Mouse (Mus musculus) frontal cortex, postnatal 25 days (tissue): ENCODE results near the gene Asb6.

Experiments used
- DNase-seq, 2 experiments: peaks; one replicate each; pipeline ENCODE4 v3.0.0; 2022; ENCODE audit warnings: low spot score in 2 of 2

Gene Asb6

DNA sequence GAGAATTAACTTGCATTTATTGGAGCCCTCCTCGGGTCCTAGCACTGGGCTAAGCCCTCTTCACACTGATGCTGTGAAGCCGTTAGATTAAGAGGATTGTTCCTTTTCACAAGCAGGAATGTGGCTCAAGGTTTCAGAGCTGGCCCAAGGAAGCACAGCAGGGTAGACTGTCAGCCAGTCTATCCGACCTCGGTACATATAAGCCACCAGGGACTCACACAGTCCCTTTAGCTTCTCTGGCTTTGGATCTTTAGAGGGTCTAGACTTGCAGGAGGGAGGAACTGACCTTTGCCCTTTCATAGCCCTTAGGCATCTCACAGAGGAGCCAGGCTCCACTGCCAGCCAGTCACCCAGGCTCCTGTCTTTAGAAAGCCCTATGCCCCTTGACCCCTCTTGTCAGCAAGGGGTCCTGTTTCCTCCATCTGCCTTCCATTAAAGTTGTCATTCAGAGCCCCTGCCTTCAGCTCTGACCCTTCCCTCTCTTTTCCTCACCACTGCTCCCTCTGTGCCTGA, at the start of gene Asb6:
Asb6 (minus strand) TSS at position 51 of the 513 bp plus-strand sequence.
- DNase-seq = no peak

GRCm38 (mm10) chr2:30879481-30879880, 49.3 kb upstream of the Asb6 start:
- no peak for DNase-seq

GRCm38 (mm10) chr2:30875621-30876432, 45.7 kb upstream of the Asb6 start:
- no peak for DNase-seq

DNA sequence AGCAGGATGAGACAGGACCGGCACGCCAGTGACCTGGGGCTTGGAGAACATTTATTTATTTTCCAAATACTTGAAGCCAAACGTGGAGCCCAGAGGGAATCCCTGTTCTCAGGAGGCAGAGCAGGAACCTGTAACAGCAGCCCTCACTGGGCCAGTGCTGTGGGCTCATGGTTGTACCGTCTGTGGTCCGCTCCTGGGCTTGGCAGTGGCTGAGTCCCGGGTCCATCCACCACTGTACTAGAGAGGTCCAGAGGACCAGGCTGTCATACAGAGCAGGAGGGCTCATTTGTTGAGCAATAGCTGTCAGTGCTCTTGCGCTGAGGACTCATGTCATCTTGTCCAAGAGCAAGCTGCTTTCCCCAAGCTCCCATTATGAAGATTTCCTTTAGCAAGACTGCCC, 45.0 kb upstream of the Asb6 start:
- no peak for DNase-seq

DNA sequence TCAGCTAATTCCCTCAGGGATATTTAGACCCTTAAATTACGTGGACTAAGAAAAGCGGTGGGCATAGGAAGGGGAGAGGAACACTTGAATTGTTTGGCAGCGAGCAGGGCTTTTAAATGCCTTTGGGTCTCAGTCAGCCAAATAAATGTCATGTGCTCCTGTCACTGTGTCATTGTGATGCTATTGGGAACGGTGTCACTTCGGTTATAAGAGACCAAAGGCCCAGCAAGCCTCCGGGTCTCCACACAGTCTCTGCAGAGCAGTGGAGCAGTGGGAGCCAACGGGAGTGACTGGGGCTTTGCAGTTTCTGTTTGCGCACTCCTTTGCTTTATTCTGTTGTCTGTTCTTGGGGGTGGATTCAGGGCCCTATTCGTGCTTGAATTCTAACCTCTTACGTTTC, 44.3 kb upstream of the Asb6 start:
- DNase-seq = no peak

DNA sequence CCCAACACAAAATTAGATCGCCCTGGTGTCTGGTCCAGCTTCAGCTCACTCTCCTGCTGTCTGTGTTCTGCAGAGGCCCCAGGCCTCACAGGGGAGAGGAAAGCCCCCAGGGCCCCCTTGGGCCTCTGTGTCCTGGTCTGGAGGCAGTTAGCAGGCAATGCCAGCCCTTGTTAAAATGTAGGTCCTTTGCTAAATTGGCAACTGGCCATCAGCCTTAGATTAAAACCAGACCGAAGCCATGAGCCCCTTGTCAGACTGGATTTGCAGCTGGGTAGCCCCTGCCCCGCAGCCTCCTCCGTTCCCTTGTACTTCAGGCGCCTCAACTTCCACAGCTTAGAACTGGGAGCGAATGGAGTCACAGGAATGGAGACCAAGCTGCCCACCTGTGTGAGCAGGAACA, 42.5 kb upstream of the Asb6 start:
- DNase-seq = no peak

- DNase-seq = peak in 1 of 2 experiments; percentile 11
These were observed 40.7 kb upstream of the Asb6 start for GRCm38 (mm10) chr2:30870863-30871262.

GRCm38 (mm10) chr2:30865426-30865825, 35.3 kb upstream of the Asb6 start:
- DNase-seq = no peak

- no peak for DNase-seq
These were observed 34.8 kb upstream of the Asb6 start for GRCm38 (mm10) chr2:30864968-30865381.

- no peak for DNase-seq
These were observed 33.4 kb upstream of the Asb6 start for GRCm38 (mm10) chr2:30863574-30863973.

- DNase-seq = no peak
These were observed 31.9 kb upstream of the Asb6 start for GRCm38 (mm10) chr2:30862081-30862480.

DNA sequence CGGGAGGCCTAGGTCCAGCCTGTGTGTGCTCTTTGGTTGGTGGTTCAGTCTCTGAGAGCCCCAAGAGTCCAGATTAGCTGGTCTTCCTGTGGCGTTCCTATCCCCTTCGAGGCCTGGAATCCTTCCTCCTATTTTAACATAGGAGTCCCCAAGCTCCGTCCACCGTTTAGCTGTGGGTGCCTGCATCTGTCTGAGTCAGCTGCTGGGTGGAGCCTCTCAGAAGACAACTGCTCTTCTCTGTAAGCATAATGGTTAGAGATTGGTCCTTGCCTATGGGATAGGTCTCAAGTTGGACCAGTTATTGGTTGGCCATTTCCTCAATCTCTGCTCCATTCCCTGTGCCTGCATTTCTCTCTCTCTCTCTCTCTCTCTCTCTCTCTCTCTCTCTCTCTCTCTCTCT, 29.6 kb upstream of the Asb6 start:
- DNase-seq = no peak

DNA sequence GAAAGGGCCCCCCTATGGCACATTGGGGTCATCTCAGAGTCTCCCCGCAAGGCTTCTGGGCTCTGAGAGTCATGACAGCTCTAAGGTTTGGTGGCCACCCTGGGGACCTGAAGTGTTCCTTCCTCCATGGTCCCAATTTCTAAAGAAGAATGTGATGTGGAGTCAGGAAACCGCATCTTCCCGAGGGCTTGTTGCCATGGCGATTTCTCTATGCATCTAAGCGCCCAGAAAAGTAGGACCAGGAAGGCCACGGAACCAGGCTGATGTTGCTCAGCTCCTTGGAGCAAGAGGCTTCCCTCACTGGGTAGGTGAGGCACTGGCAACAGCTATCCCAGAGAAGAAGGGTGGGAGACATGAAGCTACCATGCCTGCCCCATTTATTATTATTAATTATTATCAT, 26.9 kb upstream of the Asb6 start:
- no peak for DNase-seq

GRCm38 (mm10) chr2:30852771-30853313, 22.7 kb upstream of the Asb6 start:
- DNase-seq = no peak

GRCm38 (mm10) chr2:30850581-30850980, 20.4 kb upstream of the Asb6 start:
- DNase-seq = no peak

GRCm38 (mm10) chr2:30848184-30848583, 18.1 kb upstream of the Asb6 start:
- DNase-seq = no peak

DNA sequence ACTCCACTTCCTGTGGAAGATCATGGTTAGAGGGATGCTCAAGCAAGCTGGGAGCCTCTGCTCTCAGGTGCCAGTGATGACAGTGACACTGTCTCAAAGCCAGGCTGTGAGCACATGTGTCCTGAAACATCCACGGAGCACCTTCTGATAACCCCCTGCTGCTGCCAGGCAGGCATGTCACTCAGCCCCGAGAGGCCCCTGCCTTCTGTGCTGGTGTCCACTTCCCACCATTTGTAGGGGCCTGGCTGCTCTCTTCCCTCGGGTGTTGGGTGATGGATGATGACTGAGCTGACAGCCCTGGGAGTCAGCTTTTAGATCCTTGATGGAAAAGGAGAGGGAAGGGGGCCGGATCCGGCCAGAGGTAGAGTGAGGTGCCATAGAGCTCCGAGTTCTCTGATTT, 16.6 kb upstream of the Asb6 start:
- DNase-seq = no peak

DNA sequence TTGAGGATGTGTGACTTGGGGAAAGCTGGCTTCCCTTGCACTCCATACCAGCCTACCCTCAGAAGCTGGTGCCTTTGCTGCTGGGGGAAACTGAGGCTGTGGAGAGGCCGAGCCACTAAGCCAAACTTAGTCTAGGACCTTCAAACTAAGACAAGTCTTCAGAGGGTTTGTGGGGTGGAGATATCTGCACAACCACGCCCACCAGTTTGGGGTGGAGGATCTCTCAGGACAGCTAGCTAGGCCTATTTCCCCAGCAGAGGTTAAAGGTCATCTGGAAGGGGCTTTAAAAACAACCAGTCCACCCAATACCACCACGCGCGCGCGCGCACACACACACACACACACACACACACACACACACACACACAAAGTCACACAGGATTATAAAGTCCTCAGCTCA, 16.1 kb upstream of the Asb6 start:
- DNase-seq = no peak

GRCm38 (mm10) chr2:30845152-30846070, 15.3 kb upstream of the Asb6 start:
- no peak for DNase-seq

DNA sequence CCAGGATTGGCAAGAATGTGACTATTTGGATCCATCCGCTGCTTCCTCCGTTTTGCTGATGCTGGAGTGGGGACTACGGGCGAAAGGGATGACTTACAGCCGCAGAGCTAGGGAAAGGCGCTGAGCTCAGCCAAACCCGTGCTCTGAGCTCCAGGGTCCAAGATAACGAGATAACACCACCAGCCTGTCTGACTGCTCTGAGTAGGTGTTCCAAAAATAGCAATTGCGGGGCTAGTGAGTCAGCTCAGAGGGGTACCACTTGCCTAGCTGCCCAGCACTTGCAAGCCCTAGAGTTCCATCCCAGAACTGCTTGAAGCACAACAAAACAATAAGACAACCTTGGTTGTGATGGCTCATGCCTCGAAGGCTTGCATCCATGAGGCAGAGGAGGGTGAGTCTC, 12.5 kb upstream of the Asb6 start:
- no peak for DNase-seq

DNA sequence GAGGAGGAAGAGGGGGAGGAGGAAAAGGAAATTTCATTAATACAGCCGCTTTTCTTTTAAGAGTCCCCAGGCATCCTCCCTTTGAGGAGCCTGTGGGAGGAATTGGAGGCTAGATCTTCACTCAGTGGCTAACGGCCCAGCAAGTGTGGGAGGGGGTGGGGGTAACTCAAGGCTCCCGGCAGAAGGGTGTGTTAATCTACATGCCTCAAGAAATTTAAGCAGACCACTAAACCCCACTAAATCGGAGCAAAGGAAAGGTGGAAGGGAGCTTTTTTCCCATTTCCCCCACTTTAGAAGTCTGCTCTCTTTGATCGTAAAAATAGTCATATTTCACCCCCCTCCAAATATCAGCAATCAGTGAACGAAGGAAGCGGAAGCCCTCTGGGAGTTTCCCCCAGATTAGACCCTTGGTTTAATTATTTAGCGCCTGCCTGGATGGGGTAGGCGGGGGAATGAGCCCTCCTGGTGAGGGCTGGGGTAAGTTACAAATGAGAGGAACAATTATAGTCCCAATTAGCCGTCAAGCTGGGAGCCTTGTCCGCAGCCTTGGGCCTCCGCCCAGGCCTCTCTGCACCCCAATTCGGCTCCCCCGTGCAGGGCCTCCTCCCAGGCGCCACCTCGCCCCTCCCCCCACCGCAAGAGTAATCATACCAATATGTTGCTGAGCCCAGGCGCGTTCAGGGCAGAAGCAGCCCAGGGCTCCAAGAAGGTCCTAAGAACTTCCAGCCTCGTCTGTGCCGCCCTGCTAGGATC, 6.3 kb upstream of the Asb6 start:
- no peak for DNase-seq
